Mouse (Mus musculus) ES-E14 (cell line): ENCODE data around the gene Aida.

Experiments used
- CHD2 ChIP-seq: IDR thresholded peaks from 2 replicates; pipeline ENCODE4 v1.6.1; 2014; ENCODE audit warnings: mild to moderate bottlenecking, low read depth, low read length, inconsistent platforms
- HCFC1 ChIP-seq: IDR thresholded peaks from 2 replicates; pipeline ENCODE4 v1.6.1; 2012; ENCODE audit warnings: low read length, inconsistent platforms, borderline replicate concordance; ENCODE audit not compliant: insufficient read depth
- MAFK ChIP-seq: IDR thresholded peaks from 2 replicates; pipeline ENCODE4 v1.6.1; 2014; ENCODE audit warnings: mild to moderate bottlenecking, low read depth, low read length, inconsistent platforms; ENCODE audit not compliant: insufficient read depth
- ZC3H11A ChIP-seq: IDR thresholded peaks from 2 replicates; pipeline ENCODE4 v1.6.1; 2012; ENCODE audit warnings: low read depth, mild to moderate bottlenecking, inconsistent platforms, low read length, borderline replicate concordance
- ZNF384 ChIP-seq: IDR thresholded peaks from 2 replicates; pipeline ENCODE4 v1.6.1; 2012; ENCODE audit warnings: low read depth, low read length, inconsistent platforms

GRCm38 (mm10) chr1:183358901-183359300 is 62.5 kb downstream of the Aida start:
- TF ChIP-seq HCFC1 (no peak), MAFK (no peak), CHD2 (no peak), ZNF384 (no peak), ZC3H11A (no peak)
